Mouse (Mus musculus) olfactory bulb, adult 2 months (tissue): Measurements from ENCODE around the gene Rbm26.

Source experiments
- CTCF ChIP-seq: fragments of 200-500 bp; IDR thresholded peaks from 2 replicates; pipeline ENCODE4 v1.5.1; 2012; ENCODE audit warnings: low read depth, mild to moderate bottlenecking, low read length, moderate library complexity; ENCODE audit not compliant: insufficient read depth
- POLR2A ChIP-seq: fragments of 200-500 bp; IDR thresholded peaks from 2 replicates; pipeline ENCODE4 v1.6.1; 2012; ENCODE audit warnings: mild to moderate bottlenecking, low read depth, low read length, moderate library complexity; ENCODE audit not compliant: insufficient read depth

- no peak for TF ChIP-seq CTCF
- no peak for TF ChIP-seq POLR2A
These were observed 61.7 kb downstream of the Rbm26 start for GRCm38 (mm10) chr14:105115402-105115801.
